Mouse (Mus musculus): Measurements from ENCODE around the gene Vdr. TPM values are rescaled to one million over a fixed set of nuclear protein-coding genes. Genes with fewer than 3 reads are reported as not detected.

The Vdr gene
- polyA plus RNA-seq, 1 experiment from 2014 or later = 0.41 TPM

GRCm38 (mm10) chr15:97854059-97854458, 56.4 kb downstream of the Vdr start:
- Histone ChIP-seq H3K36me3 (no peaks in the 10 kb centered on the region), H3K9ac (no peak overlapping the region), H3K4me3 (no peak overlapping the region), H3K9me3 (no peaks in the 10 kb centered on the region), H3K27me3 (replicated peaks) (no peaks in the 10 kb centered on the region), H3K4me2 (replicated peaks) (no peak overlapping the region), H3K4me1 (no peaks in the 10 kb centered on the region), H3K27ac (no peak overlapping the region)
- 54% methylated on average over 8 of the region's 8 CpGs for WGBS
- no peak for ATAC-seq (ENCODE audit: low FRiP score, low read depth)

DNA sequence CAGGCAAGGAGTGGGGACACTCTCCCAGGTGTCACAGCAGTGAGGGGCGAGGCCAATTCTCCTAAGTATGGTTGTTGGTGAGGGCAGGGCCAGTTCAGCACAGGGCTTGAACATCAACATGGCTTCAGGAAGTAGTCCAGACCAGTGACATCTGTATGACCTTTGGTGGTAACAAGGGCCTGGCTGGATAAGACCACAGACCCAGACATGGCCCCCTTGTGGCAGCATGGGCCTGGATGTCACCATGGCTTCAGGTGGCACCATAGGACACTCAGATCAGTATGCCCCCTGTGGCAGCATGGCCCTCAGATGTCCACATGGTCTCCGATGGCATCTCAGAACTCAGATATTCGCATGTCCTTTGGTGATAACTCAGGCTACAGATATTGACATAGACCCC, 58.1 kb downstream of the Vdr start:
- H3K36me3 ChIP-seq = no peaks in the 10 kb centered on the region
- no peaks in the 10 kb centered on the region for H3K27me3 ChIP-seq (replicated peaks)
- H3K9ac ChIP-seq = no peak overlapping the region
- no peaks in the 10 kb centered on the region for H3K9me3 ChIP-seq
- no peak overlapping the region for H3K27ac ChIP-seq
- no peak overlapping the region for H3K4me3 ChIP-seq
- H3K4me1 ChIP-seq = no peaks in the 10 kb centered on the region
- ATAC-seq (ENCODE audit: low FRiP score, low read depth) = no peak
- 88% methylated on average over 3 of the region's 3 CpGs for WGBS
- no peak overlapping the region for H3K4me2 ChIP-seq (replicated peaks)

GRCm38 (mm10) chr15:97851011-97851410, 59.4 kb downstream of the Vdr start:
- ATAC-seq (ENCODE audit: low FRiP score, low read depth) = no peak
- Histone ChIP-seq H3K4me2 (replicated peaks) (no peak overlapping the region), H3K9ac (no peak overlapping the region), H3K27me3 (replicated peaks) (no peaks in the 10 kb centered on the region), H3K36me3 (no peaks in the 10 kb centered on the region), H3K4me3 (no peak overlapping the region), H3K9me3 (no peaks in the 10 kb centered on the region), H3K4me1 (no peaks in the 10 kb centered on the region), H3K27ac (no peak overlapping the region)
- 86% methylated on average over 5 of the region's 5 CpGs for WGBS

- 19% methylated on average over 2 of the region's 2 CpGs for WGBS
- Histone ChIP-seq H3K36me3 (no peaks in the 10 kb centered on the region), H3K9ac (no peak overlapping the region), H3K4me1 (no peaks in the 10 kb centered on the region), H3K4me3 (no peak overlapping the region), H3K27ac (no peak overlapping the region), H3K27me3 (replicated peaks) (no peaks in the 10 kb centered on the region), H3K4me2 (replicated peaks) (no peak overlapping the region), H3K9me3 (no peaks in the 10 kb centered on the region)
- ATAC-seq (ENCODE audit: low FRiP score, low read depth) = no peak
Measured at GRCm38 (mm10) chr15:97850441-97850840, 60.0 kb downstream of the Vdr start.

DNA sequence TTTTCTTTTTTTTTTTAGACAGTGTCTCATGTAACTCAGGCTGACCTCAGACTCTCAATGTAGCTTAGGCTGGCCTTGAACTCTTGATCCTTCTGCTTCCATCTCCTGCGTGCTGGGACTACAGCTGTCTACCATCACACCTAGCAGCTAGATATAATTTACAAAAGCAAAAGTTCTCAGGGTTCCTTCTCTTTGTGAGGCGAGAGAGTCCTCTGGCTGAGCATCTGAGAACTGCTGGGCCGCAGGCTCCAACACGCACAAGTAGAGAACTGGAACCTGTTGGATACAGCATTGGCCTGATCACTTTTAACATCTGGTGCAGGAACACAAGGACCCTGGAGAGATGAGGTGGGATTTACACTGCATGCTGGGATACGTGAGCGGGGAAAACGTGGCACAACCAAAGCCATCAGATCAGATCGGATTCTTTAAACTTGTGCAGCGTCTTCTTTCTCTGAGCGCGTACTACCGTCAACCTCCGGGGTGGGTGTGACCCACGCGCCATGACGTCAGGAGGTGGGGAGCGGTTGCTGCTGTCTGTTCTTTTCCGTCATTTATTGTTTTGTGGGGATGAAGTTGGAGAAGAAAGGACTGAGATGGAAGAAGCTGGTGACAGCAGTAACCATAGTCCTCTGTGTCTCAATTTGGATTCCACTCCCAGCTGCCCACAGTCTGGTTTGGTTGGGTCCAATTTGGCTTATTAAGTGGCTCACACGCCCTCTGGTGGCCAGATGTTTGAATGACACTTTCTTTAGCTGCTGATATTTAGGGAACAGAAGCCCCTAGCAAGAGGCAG, 61.1 kb downstream of the Vdr start:
- H3K4me2 ChIP-seq (replicated peaks) = peak overlapping the region; percentile 67
- peak overlapping the region; percentile 28 for H3K4me3 ChIP-seq
- H3K27ac ChIP-seq = no peak overlapping the region
- no peaks in the 10 kb centered on the region for H3K27me3 ChIP-seq (replicated peaks)
- H3K4me1 ChIP-seq = no peaks in the 10 kb centered on the region
- H3K9me3 ChIP-seq = no peaks in the 10 kb centered on the region
- no peaks in the 10 kb centered on the region for H3K36me3 ChIP-seq
- WGBS = 7% methylated on average over 19 of the region's 19 CpGs
- H3K9ac ChIP-seq = 0 out of 2 replicates have a peak overlapping the region, but pooled peaks have one; percentile 8
- ATAC-seq (ENCODE audit: low FRiP score, low read depth) = peak; percentile 53

- Histone ChIP-seq H3K9ac (no peak overlapping the region), H3K27ac (no peak overlapping the region), H3K9me3 (no peaks in the 10 kb centered on the region), H3K4me2 (replicated peaks) (no peak overlapping the region), H3K4me3 (no peak overlapping the region), H3K4me1 (no peaks in the 10 kb centered on the region), H3K36me3 (no peaks in the 10 kb centered on the region), H3K27me3 (replicated peaks) (no peaks in the 10 kb centered on the region)
- no peak for ATAC-seq (ENCODE audit: low FRiP score, low read depth)
- 93% methylated on average over 2 of the region's 2 CpGs for WGBS
Measured at GRCm38 (mm10) chr15:97847866-97848265, 62.6 kb downstream of the Vdr start.

DNA sequence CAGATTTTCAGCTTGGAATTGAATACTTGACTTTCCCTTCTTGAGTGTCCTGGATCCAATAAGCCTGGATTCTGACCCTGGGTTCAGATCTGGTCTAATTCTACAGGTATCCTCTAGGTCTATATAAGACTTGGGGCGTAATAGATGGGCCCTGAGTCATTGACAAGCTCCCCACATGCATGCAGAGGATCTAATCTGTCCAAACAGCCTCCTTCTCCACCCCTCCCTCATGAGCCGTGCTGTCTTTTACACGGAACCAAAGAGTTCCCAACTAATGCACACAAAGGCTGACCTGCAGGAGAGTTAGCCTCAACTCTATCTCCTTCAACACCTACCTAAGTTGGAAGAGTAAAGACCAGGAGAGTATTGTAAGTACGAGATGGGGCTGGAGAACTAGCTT, 63.1 kb downstream of the Vdr start:
- no peak for ATAC-seq (ENCODE audit: low FRiP score, low read depth)
- 91% methylated on average over 4 of the region's 4 CpGs for WGBS
- no peaks in the 10 kb centered on the region for H3K27me3 ChIP-seq (replicated peaks)

DNA sequence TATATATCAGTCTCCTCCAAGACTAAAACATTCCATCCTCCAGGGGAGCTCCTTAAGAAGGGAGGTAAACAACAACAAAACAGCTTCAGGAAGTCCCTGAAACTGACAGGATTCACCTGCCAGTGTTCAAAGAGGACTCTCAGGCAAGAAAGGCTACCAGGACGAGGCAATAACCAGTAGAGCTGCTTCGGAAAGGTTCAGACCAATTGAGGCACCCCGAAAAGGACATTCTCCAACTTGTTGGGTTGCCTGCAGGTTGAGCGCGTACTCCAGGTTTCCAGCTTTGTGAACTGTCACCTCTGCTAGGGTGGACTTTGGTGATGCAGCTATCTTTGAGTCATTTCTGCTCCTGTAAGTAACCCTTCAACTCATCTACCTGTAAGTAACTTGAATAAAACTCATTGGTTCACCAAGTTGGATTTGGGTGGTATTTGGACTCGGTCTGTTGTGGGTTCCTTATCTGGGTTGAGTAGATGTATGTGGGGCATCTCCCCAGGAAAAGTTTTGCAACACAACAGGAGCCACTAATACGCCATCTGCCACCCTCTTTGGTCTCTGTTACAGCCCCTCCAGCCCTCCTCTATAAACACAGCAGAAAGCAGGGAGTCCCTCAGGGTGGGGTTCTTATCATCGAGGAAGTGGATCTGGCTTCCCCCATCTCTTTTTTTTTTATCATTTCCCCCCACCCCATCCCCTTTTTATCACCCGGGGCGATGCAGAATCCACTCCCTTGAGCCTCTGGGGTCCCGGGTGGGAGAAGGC, 64.1 kb downstream of the Vdr start:
- no peaks in the 10 kb centered on the region for H3K27me3 ChIP-seq (replicated peaks)
- H3K9me3 ChIP-seq = no peaks in the 10 kb centered on the region
- H3K9ac ChIP-seq = no peak overlapping the region
- WGBS = 86% methylated on average over 11 of the region's 11 CpGs
- H3K4me2 ChIP-seq (replicated peaks) = no peak overlapping the region
- no peak overlapping the region for H3K4me3 ChIP-seq
- H3K36me3 ChIP-seq = no peaks in the 10 kb centered on the region
- no peaks in the 10 kb centered on the region for H3K4me1 ChIP-seq
- no peak for ATAC-seq (ENCODE audit: low FRiP score, low read depth)
- H3K27ac ChIP-seq = no peak overlapping the region

More for the DNA sequence above, 63.1 kb downstream of the Vdr start:
- Histone ChIP-seq H3K27ac (no peak overlapping the region), H3K4me1 (no peaks in the 10 kb centered on the region), H3K36me3 (no peaks in the 10 kb centered on the region), H3K4me2 (replicated peaks) (no peak overlapping the region), H3K4me3 (no peak overlapping the region), H3K9ac (no peak overlapping the region), H3K9me3 (no peaks in the 10 kb centered on the region)

- H3K36me3 ChIP-seq = no peaks in the 10 kb centered on the region
- no peaks in the 10 kb centered on the region for H3K9me3 ChIP-seq
- H3K4me3 ChIP-seq = no peak within 1 kb of the TSS
- H3K27me3 ChIP-seq (replicated peaks) = no peaks in the 10 kb centered on the region
- no peak within 1 kb of the TSS for H3K4me2 ChIP-seq (replicated peaks)
- WGBS = 72% methylated on average over 19 of the region's 19 CpGs
- H3K4me1 ChIP-seq = peaks cover 7% of the 10 kb centered on the region
- ATAC-seq (ENCODE audit: low FRiP score, low read depth) = no peak
- H3K9ac ChIP-seq = no peak within 1 kb of the TSS
- H3K27ac ChIP-seq = no peak within 1 kb of the TSS
Measured at GRCm38 (mm10) chr15:97844037-97845034, 66.1 kb downstream of the Vdr start, which contains the start of gene Hdac7. Hdac7 (minus strand) TSS chr15:97844502.

DNA sequence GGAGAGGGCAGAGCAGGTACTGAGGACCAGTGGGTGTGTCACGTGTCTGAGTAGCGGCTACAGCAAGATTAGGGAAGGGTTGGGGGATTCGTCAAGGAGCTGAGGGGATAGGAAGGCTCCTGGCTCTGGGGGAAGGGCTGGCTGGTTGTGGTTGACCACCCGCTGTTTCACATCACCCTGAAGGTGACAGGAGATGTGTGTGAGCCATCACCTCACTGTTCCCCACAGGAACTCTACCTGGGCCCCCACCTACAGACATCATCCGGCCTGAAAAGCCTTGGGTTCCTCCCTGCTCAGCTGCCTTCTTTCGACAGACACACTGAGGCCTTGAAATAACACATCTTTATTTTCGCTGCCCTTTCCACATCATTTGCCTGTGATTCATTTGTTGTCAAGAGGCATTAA, 67.2 kb downstream of the Vdr start:
- Histone ChIP-seq H3K9ac (no peak overlapping the region), H3K36me3 (no peaks in the 10 kb centered on the region), H3K4me1 (peaks cover 7% of the 10 kb centered on the region), H3K9me3 (no peaks in the 10 kb centered on the region), H3K4me2 (replicated peaks) (no peak overlapping the region), H3K27ac (no peak overlapping the region), H3K27me3 (replicated peaks) (no peaks in the 10 kb centered on the region), H3K4me3 (no peak overlapping the region)
- 81% methylated on average over 7 of the region's 7 CpGs for WGBS
- no peak for ATAC-seq (ENCODE audit: low FRiP score, low read depth)

DNA sequence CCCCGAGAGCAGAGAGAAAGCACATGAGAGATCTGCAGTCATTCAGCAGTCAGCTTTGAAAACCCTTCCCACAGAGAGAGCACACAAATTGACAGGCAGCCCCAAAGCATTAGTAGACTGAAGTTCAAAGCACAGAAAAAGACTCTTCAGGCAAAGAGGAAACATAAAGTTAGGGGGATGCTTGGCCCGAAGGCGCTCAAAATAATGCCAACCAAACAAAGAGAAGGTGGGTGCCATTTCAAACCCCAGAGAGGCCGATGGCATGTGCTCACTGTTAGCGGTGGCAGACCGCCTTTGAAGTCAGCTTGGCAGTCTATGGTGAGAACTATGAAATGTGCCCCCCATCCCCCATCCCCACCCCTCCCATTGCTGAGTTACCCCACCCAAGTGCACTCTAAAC, 68.4 kb downstream of the Vdr start:
- Histone ChIP-seq H3K27me3 (replicated peaks) (no peaks in the 10 kb centered on the region), H3K27ac (no peak overlapping the region), H3K4me1 (peaks cover 12% of the 10 kb centered on the region), H3K9ac (no peak overlapping the region), H3K36me3 (no peaks in the 10 kb centered on the region), H3K4me2 (replicated peaks) (no peak overlapping the region), H3K4me3 (no peak overlapping the region), H3K9me3 (no peaks in the 10 kb centered on the region)
- 82% methylated on average over 6 of the region's 6 CpGs for WGBS
- ATAC-seq (ENCODE audit: low FRiP score, low read depth) = no peak

DNA sequence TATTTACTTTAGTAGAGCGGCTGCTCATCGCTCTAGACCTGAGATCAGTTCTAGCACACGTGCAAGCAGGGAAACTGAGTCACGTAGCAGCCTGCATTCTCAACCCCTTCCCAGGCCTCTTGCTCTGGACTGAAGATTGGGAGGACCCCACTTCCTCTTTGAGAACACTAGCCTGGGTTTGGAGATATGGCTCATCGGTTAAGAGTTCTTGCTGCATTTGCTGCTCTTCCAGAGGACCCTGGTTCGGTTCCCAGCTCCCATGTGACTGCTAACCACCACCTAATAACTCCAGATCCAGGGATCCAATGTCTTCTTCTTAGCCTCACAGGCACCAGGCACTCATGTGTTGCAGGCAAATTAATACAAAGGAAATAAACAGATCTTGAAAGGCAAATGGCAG, 69.0 kb downstream of the Vdr start:
- no peaks in the 10 kb centered on the region for H3K9me3 ChIP-seq
- WGBS = 91% methylated on average over 6 of the region's 6 CpGs
- no peak for ATAC-seq (ENCODE audit: low FRiP score, low read depth)
- no peak overlapping the region for H3K4me2 ChIP-seq (replicated peaks)
- H3K4me3 ChIP-seq = no peak overlapping the region
- H3K4me1 ChIP-seq = peaks cover 12% of the 10 kb centered on the region
- H3K9ac ChIP-seq = no peak overlapping the region
- H3K27ac ChIP-seq = no peak overlapping the region
- no peaks in the 10 kb centered on the region for H3K36me3 ChIP-seq
- no peaks in the 10 kb centered on the region for H3K27me3 ChIP-seq (replicated peaks)

Data from neural tube, embryonic 12.5 days (tissue).